Mouse (Mus musculus): Measurements from ENCODE around the gene Rasgrp2. TPM values are rescaled to one million over a fixed set of nuclear protein-coding genes. Genes with fewer than 3 reads are reported as not detected.

The Rasgrp2 gene
- total and polyA plus RNA-seq, 2 experiments from 2014 or later = 150 to 170 TPM

DNA sequence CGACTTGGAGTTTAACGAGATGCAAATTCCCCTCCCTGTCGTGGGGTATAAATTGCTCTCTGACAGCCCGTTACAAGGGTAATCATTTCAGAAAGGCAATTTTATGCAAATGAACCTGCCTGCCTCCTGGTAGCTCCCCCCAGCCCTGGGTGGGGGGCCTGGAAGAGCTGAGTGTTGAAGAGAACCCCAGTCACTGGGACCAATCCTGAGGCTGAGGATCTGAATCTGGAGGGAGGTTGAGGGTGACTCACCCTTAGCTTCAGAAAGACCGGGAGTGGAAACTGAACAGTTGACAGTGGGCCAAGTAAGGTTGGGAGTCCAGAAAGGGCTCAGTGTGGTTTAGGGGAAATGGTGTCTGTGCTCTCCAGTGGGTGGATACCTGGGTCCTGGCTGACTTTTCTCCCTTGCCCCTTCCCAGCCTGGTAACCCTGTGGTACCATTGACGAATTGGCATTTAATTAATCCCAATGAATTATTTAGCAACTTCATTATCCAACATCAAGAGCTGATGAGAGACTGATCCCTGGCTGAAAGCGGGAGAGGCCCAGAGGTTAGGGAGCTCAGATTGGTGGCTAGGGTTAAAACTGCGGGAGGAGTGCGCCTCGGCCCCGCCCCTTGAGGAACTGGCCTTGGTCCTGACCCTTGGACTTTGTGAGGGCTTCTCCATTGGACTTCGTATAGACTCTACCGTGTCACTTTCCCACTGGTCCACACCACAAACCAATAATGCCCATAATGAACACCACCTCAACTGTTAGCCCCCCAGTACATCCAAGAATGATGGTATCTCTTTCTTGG is 27.8 kb downstream of the Rasgrp2 start:
- 0 out of 2 replicates have a peak overlapping the region, but pooled peaks have one; percentile 0 for H3K27ac ChIP-seq (ENCODE audit: low read depth, low read length)
- ATAC-seq (peak; percentile 66), DNase-seq (peak; percentile 57)

DNA sequence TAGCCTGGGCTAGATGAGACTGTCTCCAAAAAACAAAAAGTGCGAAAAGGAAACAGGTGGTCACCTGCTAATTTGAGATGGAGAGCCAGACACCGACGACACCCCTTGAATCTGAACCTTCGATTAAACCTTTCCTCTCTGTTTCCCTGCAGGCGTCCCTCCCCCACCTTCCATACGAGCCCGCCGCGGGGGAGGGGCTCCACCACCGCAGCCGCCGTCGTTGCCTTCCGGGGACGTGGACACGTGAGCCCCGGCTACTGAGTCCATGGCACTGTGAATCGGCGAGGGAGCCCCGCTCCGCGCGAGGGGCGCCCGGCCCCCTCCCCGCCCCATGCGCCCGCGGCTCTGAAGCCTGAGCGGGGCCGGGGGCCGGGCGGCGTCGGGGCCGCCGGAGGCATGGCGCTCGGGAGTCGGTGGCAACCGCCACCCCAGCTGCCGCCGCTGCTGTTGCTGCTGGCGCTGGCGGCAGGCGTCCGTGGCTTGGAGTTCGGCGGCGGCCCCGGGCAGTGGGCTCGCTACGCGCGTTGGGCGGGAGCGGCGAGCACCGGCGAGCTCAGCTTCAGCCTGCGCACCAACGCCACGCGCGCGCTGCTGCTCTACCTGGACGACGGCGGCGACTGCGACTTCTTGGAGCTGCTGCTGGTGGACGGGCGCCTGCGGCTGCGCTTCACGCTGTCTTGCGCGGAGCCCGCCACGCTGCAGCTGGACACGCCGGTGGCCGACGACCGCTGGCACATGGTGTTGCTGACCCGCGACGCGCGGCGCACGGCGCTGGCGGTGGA is 28.7 kb downstream of the Rasgrp2 start:
- H3K4me2 ChIP-seq (ENCODE audit: low read depth) = peak overlapping the region; percentile 54
- no peaks in the 10 kb centered on the region for H3K27me3 ChIP-seq (ENCODE audit: insufficient read depth, low read length)
- 3% methylated on average over 87 of the region's 94 CpGs for WGBS
- peak; percentile 56 for DNase-seq
- H3K4me1 ChIP-seq (ENCODE audit: insufficient read depth) = peaks cover 47% of the 10 kb centered on the region
- peak overlapping the region; percentile 47 for H3K9ac ChIP-seq
- peak; percentile 19; the same call in 1 of the 2 replicates for ATAC-seq
- no peak for TF ChIP-seq CTCF (IDR thresholded peaks at IDR 0.05; ENCODE audit: low read depth)
- H3K9me3 ChIP-seq (ENCODE audit: low read length) = no peaks in the 10 kb centered on the region
- peaks cover 12% of the 10 kb centered on the region; the same call in 1 of the 2 replicates for H3K36me3 ChIP-seq (ENCODE audit: insufficient read depth)
- H3K4me3 ChIP-seq (ENCODE audit: low read depth, low read length) = peak overlapping the region; percentile 29
- H3K27ac ChIP-seq (ENCODE audit: low read depth, low read length) = 0 out of 2 replicates have a peak overlapping the region, but pooled peaks have one; percentile 9

More for the DNA sequence above, 27.8 kb downstream of the Rasgrp2 start:
- H3K4me1 ChIP-seq (ENCODE audit: insufficient read depth) = peaks cover 56% of the 10 kb centered on the region
- no peak overlapping the region for H3K4me3 ChIP-seq (ENCODE audit: low read depth, low read length)
- peaks cover 12% of the 10 kb centered on the region; the same call in 1 of the 2 replicates for H3K36me3 ChIP-seq (ENCODE audit: insufficient read depth)
- H3K9ac ChIP-seq = 0 out of 2 replicates have a peak overlapping the region, but pooled peaks have one; percentile 47
- WGBS = 10% methylated on average over 13 of the region's 13 CpGs
- H3K4me2 ChIP-seq (ENCODE audit: low read depth) = peak overlapping the region; percentile 54; the same call in 1 of the 2 replicates
- H3K9me3 ChIP-seq (ENCODE audit: low read length) = no peaks in the 10 kb centered on the region
- no peaks in the 10 kb centered on the region for H3K27me3 ChIP-seq (ENCODE audit: insufficient read depth, low read length)
- no peak for TF ChIP-seq CTCF (IDR thresholded peaks at IDR 0.05; ENCODE audit: low read depth)

DNA sequence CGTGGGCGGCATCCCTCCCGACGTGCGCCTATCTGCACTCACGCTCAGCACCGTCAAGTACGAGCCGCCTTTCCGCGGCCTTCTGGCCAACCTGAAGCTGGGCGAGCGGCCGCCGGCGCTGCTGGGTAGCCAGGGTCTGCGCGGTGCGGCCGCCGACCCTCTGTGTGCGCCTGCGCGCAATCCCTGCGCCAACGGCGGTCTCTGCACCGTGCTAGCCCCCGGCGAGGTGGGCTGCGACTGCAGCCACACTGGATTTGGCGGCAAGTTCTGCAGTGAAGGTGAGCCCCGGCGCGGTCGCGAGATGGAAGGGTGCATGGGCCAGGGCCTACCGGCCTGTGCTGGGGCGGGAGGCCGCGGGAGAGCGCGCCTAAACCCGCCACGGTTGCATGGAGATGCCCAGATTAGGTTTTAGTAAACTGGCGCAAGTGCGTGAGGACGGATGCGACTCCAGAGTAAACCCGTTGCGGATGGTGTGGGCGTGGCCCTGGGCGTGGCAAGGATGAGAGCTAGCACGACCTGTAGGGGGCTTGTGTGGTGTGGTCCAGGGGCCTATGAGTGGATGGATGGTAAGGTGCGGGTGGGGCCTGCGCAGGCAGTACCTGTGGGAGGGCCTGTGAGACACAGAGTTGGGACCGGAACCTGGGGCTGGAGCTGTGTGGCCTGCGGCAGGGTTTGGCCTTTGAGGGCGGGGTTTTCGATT is 29.5 kb downstream of the Rasgrp2 start:
- Histone ChIP-seq H3K9me3 (ENCODE audit: low read length) (no peaks in the 10 kb centered on the region), H3K27me3 (ENCODE audit: insufficient read depth, low read length) (no peaks in the 10 kb centered on the region), H3K36me3 (ENCODE audit: insufficient read depth) (peaks cover 12% of the 10 kb centered on the region; the same call in 1 of the 2 replicates), H3K4me1 (ENCODE audit: insufficient read depth) (peaks cover 47% of the 10 kb centered on the region), H3K4me2 (ENCODE audit: low read depth) (peak overlapping the region; percentile 54), H3K4me3 (ENCODE audit: low read depth, low read length) (peak overlapping the region; percentile 29), H3K9ac (peak overlapping the region; percentile 47), H3K27ac (ENCODE audit: low read depth, low read length) (0 out of 2 replicates have a peak overlapping the region, but pooled peaks have one; percentile 15)
- peak; percentile 48 for TF ChIP-seq CTCF (IDR thresholded peaks at IDR 0.05; ENCODE audit: low read depth)
- DNase-seq (no peak), ATAC-seq (no peak)
- WGBS = 6% methylated on average over 60 of the region's 60 CpGs

DNA sequence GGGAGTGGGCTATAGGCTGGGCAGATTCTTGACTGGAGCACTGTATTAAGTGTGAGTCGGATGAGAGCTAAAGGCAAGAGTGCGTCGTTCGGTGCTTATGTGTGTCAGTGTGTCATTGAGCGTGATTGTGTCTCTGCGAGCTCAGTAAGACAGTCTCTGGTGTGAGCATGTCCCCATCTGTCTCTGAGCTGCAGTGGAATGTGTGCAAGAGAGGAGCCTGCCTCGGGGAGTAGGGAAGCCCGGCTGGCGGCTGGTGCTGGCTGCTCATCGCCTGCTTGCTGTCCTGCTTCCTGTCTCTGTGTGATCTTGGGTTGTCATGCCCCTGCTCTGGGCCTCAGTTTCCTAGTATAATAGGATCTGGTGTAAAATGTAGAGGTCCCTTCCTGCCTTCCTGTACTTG is 43.9 kb downstream of the Rasgrp2 start:
- no peak for ATAC-seq
- Histone ChIP-seq H3K27me3 (ENCODE audit: insufficient read depth, low read length) (no peaks in the 10 kb centered on the region), H3K36me3 (ENCODE audit: insufficient read depth) (no peaks in the 10 kb centered on the region), H3K9ac (no peak overlapping the region), H3K9me3 (ENCODE audit: low read length) (no peaks in the 10 kb centered on the region), H3K27ac (ENCODE audit: low read depth, low read length) (0 out of 2 replicates have a peak overlapping the region, but pooled peaks have one; percentile 15), H3K4me2 (ENCODE audit: low read depth) (no peak overlapping the region), H3K4me1 (ENCODE audit: insufficient read depth) (peaks cover 36% of the 10 kb centered on the region), H3K4me3 (ENCODE audit: low read depth, low read length) (no peak overlapping the region)
- DNase-seq = no peak
- WGBS = 60% methylated on average over 10 of the region's 10 CpGs
- no peak for TF ChIP-seq CTCF (IDR thresholded peaks at IDR 0.05; ENCODE audit: low read depth)

DNA sequence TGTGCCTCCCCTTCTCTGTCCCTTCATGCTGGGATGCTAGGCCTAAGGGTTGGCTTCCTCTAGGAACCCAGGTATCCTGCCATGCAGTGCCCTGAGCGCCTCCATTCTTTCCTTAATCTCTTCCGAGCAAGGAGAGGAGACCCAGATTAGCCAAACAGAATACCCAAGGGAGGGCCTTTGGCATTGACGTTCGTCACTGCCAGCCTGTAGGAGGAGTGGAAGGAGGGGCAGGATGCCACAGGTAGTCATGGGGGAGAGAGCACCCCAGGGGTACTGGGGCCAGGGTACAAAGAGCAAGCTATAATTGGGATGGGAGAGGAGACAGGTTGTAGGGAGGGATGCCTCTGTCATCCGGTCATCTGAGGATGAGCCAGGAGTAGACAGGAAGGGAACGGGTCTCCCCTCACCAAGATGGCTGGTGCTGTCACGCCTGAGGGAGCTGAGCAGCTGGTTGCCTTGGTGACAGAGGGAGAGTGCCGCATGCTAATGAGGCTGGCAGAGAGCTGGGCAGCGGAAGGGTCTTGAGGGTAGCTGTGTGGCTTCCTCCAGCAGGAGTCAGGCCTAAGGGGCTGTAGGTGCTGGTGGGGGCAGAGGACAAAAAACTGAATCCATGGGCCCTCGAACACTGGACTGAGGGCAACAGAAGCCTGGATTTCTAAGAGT is 46.8 kb downstream of the Rasgrp2 start:
- Histone ChIP-seq H3K9me3 (ENCODE audit: low read length) (no peaks in the 10 kb centered on the region), H3K4me1 (ENCODE audit: insufficient read depth) (peaks cover 41% of the 10 kb centered on the region), H3K4me2 (ENCODE audit: low read depth) (peak overlapping the region; percentile 31), H3K27me3 (ENCODE audit: insufficient read depth, low read length) (no peaks in the 10 kb centered on the region), H3K4me3 (ENCODE audit: low read depth, low read length) (no peak overlapping the region), H3K27ac (ENCODE audit: low read depth, low read length) (peak overlapping the region; percentile 68), H3K9ac (peak overlapping the region; percentile 3), H3K36me3 (ENCODE audit: insufficient read depth) (no peaks in the 10 kb centered on the region)
- DNase-seq (peak; percentile 81), ATAC-seq (peak; percentile 88)
- TF ChIP-seq CTCF (IDR thresholded peaks at IDR 0.05; ENCODE audit: low read depth) = no peak
- WGBS = 8% methylated on average over 10 of the region's 10 CpGs

Data from forebrain, postnatal 0 days (tissue).